Mouse (Mus musculus) kidney, postnatal 25 days (tissue): ENCODE results near the gene Minos1.

Experiments
- DNase-seq, 2 experiments: peaks; one replicate each; pipeline ENCODE4 v3.0.0; 2021; ENCODE audit warnings: mixed read lengths in 2 of 2

Minos1 gene

DNA sequence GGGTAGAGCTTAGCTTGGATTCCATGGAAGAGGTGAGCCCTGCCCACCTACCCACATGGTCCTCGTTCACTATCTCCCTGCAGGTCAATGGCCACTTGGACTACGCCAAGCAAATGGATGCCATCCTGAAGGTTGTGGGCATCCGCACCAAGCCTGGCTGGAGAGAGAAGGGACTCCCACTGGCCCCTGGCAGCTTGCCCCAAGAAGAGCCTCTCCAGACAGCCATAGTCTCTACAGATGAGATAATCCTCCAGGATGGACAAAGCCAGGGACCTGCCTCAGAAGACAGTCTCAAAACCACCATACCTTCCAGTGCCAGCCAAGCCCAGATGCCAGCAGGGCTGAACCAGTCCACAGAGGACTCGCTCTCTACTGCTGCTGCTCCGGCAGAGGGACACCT is 72.9 kb downstream of the Minos1 start:
- DNase-seq, result no peak

DNA sequence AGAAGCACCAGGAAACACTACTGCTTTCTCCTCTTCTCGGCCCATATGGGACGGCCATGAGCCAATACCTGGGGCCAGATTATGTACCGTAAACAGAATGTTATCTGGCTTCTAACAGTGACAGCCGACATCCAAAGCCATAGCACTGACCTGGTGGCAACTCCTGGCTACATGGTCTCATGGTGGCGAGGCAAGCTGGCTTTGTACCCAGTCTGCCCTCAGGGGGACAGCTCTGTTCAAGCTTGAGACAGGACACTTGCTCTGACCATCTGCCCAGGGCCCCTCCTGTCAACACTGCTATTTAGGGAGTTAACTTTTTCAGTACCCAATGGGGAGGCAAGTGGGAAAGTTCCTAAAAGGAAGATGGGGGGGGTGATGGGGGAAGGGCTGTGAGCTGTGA is 73.6 kb downstream of the Minos1 start:
- no peak for DNase-seq

DNA sequence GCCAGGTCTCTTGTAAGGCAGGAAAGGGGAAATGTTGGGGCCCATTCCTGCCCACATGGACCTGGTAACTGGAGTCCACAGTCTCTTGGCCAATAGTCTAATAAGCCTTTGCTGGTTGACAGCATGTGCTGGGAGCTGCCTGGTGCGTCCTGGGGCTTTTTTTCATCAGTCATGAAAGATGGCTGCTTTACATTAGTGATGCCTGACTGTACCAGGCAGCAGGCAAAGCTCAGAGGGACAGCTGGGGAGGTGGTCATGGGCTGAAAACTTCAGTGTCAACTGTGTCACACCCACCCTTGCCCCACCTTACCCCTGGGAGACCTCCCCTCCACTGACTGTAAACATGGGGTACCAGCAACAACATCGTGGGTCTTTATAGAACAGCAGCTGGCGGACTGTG is 75.2 kb downstream of the Minos1 start:
- no peak for DNase-seq

DNA sequence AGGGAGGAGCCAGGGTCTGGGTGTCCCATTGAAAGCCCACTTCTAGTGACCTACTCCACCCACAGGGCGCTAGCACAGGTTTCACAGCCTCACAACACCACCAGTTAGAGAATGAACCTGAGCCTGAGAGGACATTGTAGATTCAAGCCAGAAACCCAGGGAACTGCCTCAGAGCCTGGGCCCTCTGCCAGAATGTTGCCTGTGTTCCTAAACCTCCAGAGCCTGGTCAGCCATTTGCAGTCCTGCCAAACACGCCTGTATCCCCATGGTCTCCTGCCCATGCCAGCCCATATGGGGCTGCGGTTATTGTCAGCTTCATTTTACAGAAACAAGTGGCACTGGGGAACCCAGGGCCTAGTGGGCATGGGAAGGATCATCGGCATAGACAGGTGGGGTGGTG is 75.6 kb downstream of the Minos1 start:
- no peak for DNase-seq

DNA sequence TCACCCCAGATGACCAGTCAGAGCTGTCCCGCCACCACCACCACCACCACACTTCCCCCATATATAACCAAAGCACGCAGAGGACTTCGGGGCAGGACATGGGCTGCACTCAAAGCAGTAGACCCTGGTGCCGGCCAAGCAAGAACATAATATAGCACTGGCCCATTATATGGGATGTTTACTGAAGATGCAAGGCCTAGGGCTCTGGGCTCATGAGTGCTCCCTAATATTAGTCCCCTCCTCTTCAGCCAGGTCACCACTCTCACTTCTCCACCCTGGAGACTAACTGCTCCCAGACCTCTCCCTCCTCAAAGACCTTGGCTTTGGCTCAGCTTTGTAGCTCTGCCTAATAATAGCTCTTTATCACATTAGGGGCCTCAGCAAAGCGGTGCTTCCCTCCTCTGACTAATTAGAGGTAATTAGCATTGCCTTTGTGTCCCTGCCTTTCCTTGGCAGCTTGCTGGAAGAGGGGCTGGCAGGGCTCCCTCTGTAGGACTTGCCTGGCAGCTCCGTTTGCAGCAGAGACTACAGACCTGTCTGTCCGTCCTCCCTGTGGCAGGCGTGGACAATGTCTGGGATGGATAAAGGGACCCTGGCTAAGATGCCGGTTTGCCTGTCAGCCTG is 76.5 kb downstream of the Minos1 start:
- no peak for DNase-seq

DNA sequence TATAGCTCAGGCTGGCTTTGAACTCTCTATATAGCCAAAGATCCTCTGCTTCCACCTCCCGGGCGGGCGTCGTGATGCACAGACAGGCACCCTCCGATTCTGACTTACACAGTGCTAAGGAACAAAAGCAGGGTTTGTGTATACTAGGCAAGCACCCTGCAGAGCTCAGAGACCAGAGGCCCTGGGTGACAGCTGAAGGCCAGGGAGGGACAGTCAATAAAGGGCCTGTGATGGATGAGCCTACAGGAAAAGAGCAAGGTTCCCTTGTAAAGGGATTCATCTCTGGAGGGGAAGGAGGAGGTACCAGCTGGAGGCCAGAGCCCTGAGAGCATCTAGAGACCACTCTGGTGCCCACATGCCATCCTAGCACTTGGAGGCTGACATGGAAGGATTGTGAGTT is 77.5 kb downstream of the Minos1 start:
- DNase-seq, result no peak

DNA sequence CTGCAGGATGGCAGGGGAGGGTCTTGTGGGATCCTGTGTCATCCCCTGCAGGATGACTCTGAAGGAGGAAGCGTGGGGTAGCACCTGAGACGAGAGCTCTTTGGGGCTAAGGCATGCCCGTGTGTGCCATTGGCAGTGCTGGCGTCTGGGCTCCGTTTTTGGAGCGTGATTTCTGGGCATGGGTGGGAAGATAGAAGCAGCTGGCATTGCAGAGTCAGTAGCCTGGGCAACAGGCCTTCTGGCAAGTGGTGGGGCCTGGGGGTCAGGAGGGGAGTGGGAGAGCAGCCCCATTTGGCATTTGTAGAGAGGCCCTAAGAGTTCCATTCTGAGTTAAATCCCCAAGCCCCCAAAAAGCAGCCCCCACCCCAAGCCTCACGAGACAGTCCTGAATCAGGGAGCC is 78.1 kb downstream of the Minos1 start:
- DNase-seq, result no peak
